Mouse (Mus musculus) neural tube, postnatal 0 days (tissue): ENCODE measurements around the gene Gm10762. TPM values are rescaled to one million over a fixed set of nuclear protein-coding genes. Genes with fewer than 3 reads are reported as not detected.

Experiments
- microRNA-seq: library from miRNA; unstranded; fragments of <30 nt; microRNA quantifications from one replicate; pipeline ENCODE4, GENCODE M21; 2016
- polyA plus RNA-seq: library from polyadenylated mRNA; unstranded; fragments of >200 nt; fragmentation: Nextera tagmentation; extraction: Ambion mirVana; gene quantifications from 2 replicates; pipeline ENCODE4 v1.2.1, GENCODE M21; 2015

Gene Gm10762
- 23.0 and 28.1 TPM in 2 replicates for polyA plus RNA-seq

DNA sequence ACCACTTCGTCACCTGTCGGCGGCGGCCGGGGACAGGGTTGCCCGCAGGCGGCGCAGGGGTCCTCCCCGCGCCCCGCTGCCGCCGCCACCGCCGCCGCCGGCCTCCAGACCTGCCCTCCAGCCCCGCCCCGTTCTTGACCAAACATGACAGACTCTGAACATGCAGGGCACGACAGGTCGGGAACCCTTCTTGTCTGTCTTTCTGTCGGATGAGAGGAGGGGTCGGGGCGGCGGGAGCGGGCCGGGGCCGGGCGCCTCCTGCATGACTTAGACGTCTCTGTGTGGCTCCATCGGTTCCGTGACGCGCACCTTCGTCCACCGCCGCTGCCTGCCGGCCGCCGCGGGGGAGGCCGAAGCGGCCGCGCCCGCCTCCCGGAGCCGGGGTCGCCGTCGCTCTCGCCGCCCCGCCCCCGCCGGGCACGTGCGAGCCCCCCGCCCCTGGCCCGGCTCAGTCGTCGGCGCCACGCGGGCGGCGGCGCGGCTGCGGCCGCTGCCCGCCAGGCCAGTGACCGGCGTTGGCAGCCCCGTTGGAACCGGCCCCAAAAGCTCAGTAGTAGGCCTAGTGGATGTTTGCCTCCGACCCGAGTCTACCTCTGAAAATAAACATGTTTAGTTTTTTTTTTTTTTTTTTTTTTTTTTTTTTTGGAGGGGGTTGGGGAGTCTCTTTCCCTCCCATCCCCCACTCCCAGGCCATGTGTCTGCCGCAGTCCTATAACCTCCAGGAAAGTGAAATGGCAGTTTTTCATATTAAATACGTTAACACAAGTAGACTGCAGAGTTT is at the start of gene Gm10762:
TSS of gene Gm10762 (minus strand) at position 65 of the 781 bp plus-strand sequence.

DNA sequence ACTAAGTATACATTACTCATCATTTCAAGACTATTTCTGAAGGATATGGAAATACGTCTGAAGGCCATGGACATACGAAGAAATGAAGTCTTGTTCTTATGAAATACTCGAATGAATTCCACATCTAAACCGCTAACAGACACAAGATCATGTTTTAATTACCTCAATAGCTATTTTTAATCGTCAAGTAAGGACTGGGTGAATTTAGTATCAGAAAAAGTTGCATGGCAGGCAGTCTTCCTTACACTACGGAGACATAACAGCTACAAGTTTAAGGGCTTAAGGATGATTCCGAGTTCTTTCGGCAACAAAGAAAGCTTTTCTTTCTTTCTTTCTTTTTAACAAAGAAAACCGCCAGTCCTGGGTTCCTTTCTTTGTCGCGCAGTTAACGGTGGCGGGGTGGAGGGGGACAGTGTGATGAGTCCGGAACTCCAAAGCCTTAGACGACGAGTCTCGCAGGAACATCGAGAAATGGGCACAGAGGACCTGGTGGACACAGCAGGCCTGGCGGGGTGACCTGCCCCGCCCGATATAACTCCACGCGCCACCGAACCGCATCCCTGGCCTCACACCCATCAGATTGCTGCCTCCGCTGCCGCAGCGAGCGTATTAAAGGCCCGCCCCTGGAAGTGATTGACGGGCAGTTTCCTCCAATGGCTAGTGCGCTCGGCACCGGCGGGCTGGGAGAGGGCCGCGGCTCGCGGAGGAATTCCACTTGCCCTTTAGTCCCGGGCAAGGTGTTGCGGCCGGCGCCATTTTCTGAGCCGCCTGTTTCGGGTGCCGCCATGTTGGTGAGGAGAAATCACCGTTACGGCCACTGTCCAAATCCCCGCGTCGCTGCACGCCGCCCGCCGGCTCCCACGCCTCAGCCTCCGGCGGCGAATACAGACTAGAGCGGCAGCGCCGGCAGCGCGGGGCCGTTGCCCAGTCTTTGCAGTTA is 614 bp downstream of the Gm10762 start, which contains the start of gene Zc3h6:
TSS of gene Zc3h6 (plus strand) at position 762 of the 940 bp plus-strand sequence.

DNA sequence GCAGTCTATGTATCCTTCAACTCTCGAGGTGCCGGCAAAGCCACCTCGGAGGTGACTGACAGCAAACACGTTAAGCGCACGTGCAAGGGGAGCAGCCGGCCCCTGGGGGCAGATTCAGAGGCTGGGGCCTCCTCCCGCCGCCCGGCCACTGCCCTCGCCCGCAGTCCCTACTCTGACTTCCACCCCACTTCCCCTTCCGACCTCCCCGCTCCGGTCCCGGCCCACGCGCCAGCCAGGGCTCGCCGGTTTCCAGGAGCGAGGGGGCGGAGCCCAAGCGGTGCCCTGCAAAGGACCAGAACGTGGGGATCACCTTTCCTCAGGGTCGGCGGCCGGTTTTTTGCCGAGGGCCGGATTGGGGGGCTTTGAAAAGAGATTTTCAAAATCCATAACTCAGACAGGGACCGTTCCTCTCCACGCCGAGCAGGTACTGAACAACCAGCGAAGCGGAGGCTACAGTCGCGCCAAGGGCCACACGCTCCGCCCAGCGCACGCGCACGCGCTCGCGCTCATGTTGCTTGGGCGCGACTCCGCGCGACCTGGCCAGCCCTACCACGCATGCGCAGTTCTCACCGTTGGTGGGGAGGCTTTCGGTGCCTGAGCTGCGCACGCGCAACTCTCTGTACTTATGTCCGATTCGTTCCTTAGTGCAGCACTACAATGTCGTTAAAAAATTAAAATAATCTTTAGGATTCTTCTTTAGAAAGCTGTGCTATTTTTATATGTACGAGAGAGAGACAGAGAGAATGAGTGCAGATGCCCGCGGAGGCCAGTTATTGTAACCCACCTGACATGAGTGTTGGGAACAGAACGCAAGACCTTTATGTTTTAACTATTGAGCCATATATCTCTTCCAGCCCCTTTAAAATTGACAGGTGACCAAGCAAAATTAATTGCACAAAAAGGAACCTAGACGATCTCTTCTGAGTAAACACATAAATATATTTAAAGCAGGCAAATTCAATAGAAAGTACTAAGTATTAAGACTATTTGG is 23.7 kb downstream of the Gm10762 start, which contains the start of gene Zc3h8:
TSS of gene Zc3h8 (minus strand) at position 540 of the 991 bp plus-strand sequence.

Small RNA genes within 50 kb of the gene (microRNA-seq; reads per million reads assigned to microRNA genes)
- not detected for gene Gm22859

Other genes with a start within 250 kb of the Gm10762 start
- gene Tmem87b, start 149.6 kb downstream of the Gm10762 start, polyA plus RNA-seq: 37.9 and 41.1 TPM in 2 replicates
- gene Fbln7, start 104.7 kb downstream of the Gm10762 start, polyA plus RNA-seq: 5.4 and 5.8 TPM in 2 replicates
- 12.6 and 14.2 TPM in 2 replicates for gene Zc3h8, start 23.6 kb downstream of the Gm10762 start, polyA plus RNA-seq
- 4.8 and 7.1 TPM in 2 replicates for gene Zc3h6, start 323 bp downstream of the Gm10762 start, polyA plus RNA-seq
- gene Vinac1, start 80.4 kb upstream of the Gm10762 start, polyA plus RNA-seq: 0.63 and 0.98 TPM in 2 replicates
- gene Ttl, start 98.2 kb upstream of the Gm10762 start, polyA plus RNA-seq: 41.3 and 47.1 TPM in 2 replicates
- 9.8 and 10.0 TPM in 2 replicates for gene Polr1b, start 133.3 kb upstream of the Gm10762 start, polyA plus RNA-seq
- gene Chchd5, start 162.0 kb upstream of the Gm10762 start, polyA plus RNA-seq: 21.7 and 23.6 TPM in 2 replicates
- gene Slc20a1, start 231.0 kb upstream of the Gm10762 start, polyA plus RNA-seq: 34.9 and 40.4 TPM in 2 replicates